Mouse (Mus musculus): ENCODE measurements around the gene Tec. TPM values are rescaled to one million over a fixed set of nuclear protein-coding genes. Genes with fewer than 3 reads are reported as not detected.
A peak's percentile ranks its signal among the peaks of the same experiment; 100 is the strongest.

Gene Tec
- polyA plus RNA-seq, 1 experiment from 2014 or later: 4.3 TPM

- Histone ChIP-seq H3K9me3 (no peaks in the 10 kb centered on the region), H3K4me1 (replicated peaks) (no peaks in the 10 kb centered on the region; the same call in 1 of the 2 replicates), H3K27ac (no peak overlapping the region), H3K36me3 (no peaks in the 10 kb centered on the region), H3K27me3 (ENCODE audit: insufficient read depth, poor library complexity, severe bottlenecking) (no peaks in the 10 kb centered on the region), H3K4me3 (no peak overlapping the region)
- no peak for DNase-seq (ENCODE audit: low spot score)
- 86% methylated on average over 5 of the region's 5 CpGs for WGBS
Observed at GRCm38 (mm10) chr5:72750226-72750625, 118.1 kb downstream of the Tec start.

- H3K27me3 ChIP-seq (ENCODE audit: insufficient read depth, poor library complexity, severe bottlenecking): no peaks in the 10 kb centered on the region
- no peaks in the 10 kb centered on the region for H3K9me3 ChIP-seq
- no peak overlapping the region for H3K4me3 ChIP-seq
- H3K4me1 ChIP-seq (replicated peaks): no peaks in the 10 kb centered on the region; the same call in 1 of the 2 replicates
- 78% methylated on average over 7 of the region's 7 CpGs for WGBS
- DNase-seq (ENCODE audit: low spot score): no peak
- no peak overlapping the region for H3K27ac ChIP-seq
- H3K36me3 ChIP-seq: no peaks in the 10 kb centered on the region
Observed at GRCm38 (mm10) chr5:72748659-72749265, 119.5 kb downstream of the Tec start.

GRCm38 (mm10) chr5:72747384-72747783, 120.9 kb downstream of the Tec start:
- H3K4me1 ChIP-seq (replicated peaks): no peaks in the 10 kb centered on the region; the same call in 1 of the 2 replicates
- no peak overlapping the region for H3K4me3 ChIP-seq
- WGBS: 88% methylated on average over 4 of the region's 4 CpGs
- no peaks in the 10 kb centered on the region for H3K9me3 ChIP-seq
- no peaks in the 10 kb centered on the region for H3K27me3 ChIP-seq (ENCODE audit: insufficient read depth, poor library complexity, severe bottlenecking)
- H3K36me3 ChIP-seq: no peaks in the 10 kb centered on the region
- DNase-seq (ENCODE audit: low spot score): no peak
- no peak overlapping the region for H3K27ac ChIP-seq

GRCm38 (mm10) chr5:72746461-72746860, 121.8 kb downstream of the Tec start:
- WGBS: 85% methylated on average over 4 of the region's 4 CpGs
- no peak for DNase-seq (ENCODE audit: low spot score)
- H3K36me3 ChIP-seq: no peaks in the 10 kb centered on the region

GRCm38 (mm10) chr5:72743103-72743502, 125.2 kb downstream of the Tec start:
- Histone ChIP-seq H3K9me3 (no peaks in the 10 kb centered on the region), H3K4me1 (replicated peaks) (no peaks in the 10 kb centered on the region), H3K36me3 (no peaks in the 10 kb centered on the region), H3K4me3 (no peak overlapping the region), H3K27ac (no peak overlapping the region), H3K27me3 (ENCODE audit: insufficient read depth, poor library complexity, severe bottlenecking) (no peaks in the 10 kb centered on the region)
- WGBS: 95% methylated on average over 6 of the region's 6 CpGs
- no peak for DNase-seq (ENCODE audit: low spot score)

More at GRCm38 (mm10) chr5:72746461-72746860, 121.8 kb downstream of the Tec start:
- Histone ChIP-seq H3K4me1 (replicated peaks) (no peaks in the 10 kb centered on the region; the same call in 1 of the 2 replicates), H3K4me3 (no peak overlapping the region), H3K9me3 (no peaks in the 10 kb centered on the region), H3K27me3 (ENCODE audit: insufficient read depth, poor library complexity, severe bottlenecking) (no peaks in the 10 kb centered on the region), H3K27ac (no peak overlapping the region)

GRCm38 (mm10) chr5:72736868-72737267, 131.4 kb downstream of the Tec start:
- Histone ChIP-seq H3K9me3 (no peaks in the 10 kb centered on the region), H3K4me1 (replicated peaks) (no peaks in the 10 kb centered on the region), H3K27me3 (ENCODE audit: insufficient read depth, poor library complexity, severe bottlenecking) (no peaks in the 10 kb centered on the region), H3K27ac (no peak overlapping the region), H3K4me3 (no peak overlapping the region), H3K36me3 (no peaks in the 10 kb centered on the region)
- WGBS: 82% methylated on average over 7 of the region's 7 CpGs
- DNase-seq (ENCODE audit: low spot score): no peak

GRCm38 (mm10) chr5:72736437-72736836, 131.8 kb downstream of the Tec start:
- no peak for DNase-seq (ENCODE audit: low spot score)
- Histone ChIP-seq H3K27me3 (ENCODE audit: insufficient read depth, poor library complexity, severe bottlenecking) (no peaks in the 10 kb centered on the region), H3K36me3 (no peaks in the 10 kb centered on the region), H3K27ac (no peak overlapping the region), H3K4me1 (replicated peaks) (no peaks in the 10 kb centered on the region), H3K9me3 (no peaks in the 10 kb centered on the region), H3K4me3 (no peak overlapping the region)
- WGBS: 87% methylated on average over 8 of the region's 8 CpGs

- Histone ChIP-seq H3K27ac (no peak overlapping the region), H3K9me3 (no peaks in the 10 kb centered on the region), H3K27me3 (ENCODE audit: insufficient read depth, poor library complexity, severe bottlenecking) (no peaks in the 10 kb centered on the region), H3K4me3 (no peak overlapping the region), H3K4me1 (replicated peaks) (no peaks in the 10 kb centered on the region), H3K36me3 (no peaks in the 10 kb centered on the region)
- no peak for DNase-seq (ENCODE audit: low spot score)
- 74% methylated on average over 7 of the region's 7 CpGs for WGBS
Observed at GRCm38 (mm10) chr5:72735763-72736162, 132.5 kb downstream of the Tec start.

- DNase-seq (ENCODE audit: low spot score): no peak
Observed at GRCm38 (mm10) chr5:72732885-72733284, 135.4 kb downstream of the Tec start.

GRCm38 (mm10) chr5:72725404-72725803, 142.9 kb downstream of the Tec start:
- WGBS: 82% methylated on average over 3 of the region's 3 CpGs
- no peak overlapping the region for H3K4me3 ChIP-seq
- H3K27ac ChIP-seq: no peak overlapping the region
- H3K27me3 ChIP-seq (ENCODE audit: insufficient read depth, poor library complexity, severe bottlenecking): no peaks in the 10 kb centered on the region
- H3K9me3 ChIP-seq: no peaks in the 10 kb centered on the region
- no peaks in the 10 kb centered on the region for H3K36me3 ChIP-seq
- DNase-seq (ENCODE audit: low spot score): no peak
- no peaks in the 10 kb centered on the region for H3K4me1 ChIP-seq (replicated peaks)

More at GRCm38 (mm10) chr5:72732885-72733284, 135.4 kb downstream of the Tec start:
- H3K4me1 ChIP-seq (replicated peaks): no peaks in the 10 kb centered on the region
- H3K27ac ChIP-seq: no peak overlapping the region
- no peaks in the 10 kb centered on the region for H3K9me3 ChIP-seq
- WGBS: 88% methylated on average over 1 of the region's 1 CpGs
- no peaks in the 10 kb centered on the region for H3K36me3 ChIP-seq
- no peak overlapping the region for H3K4me3 ChIP-seq
- no peaks in the 10 kb centered on the region for H3K27me3 ChIP-seq (ENCODE audit: insufficient read depth, poor library complexity, severe bottlenecking)

- H3K27me3 ChIP-seq (ENCODE audit: insufficient read depth, poor library complexity, severe bottlenecking): no peaks in the 10 kb centered on the region
- no peak overlapping the region for H3K4me3 ChIP-seq
- WGBS: 75% methylated on average over 2 of the region's 2 CpGs
- H3K4me1 ChIP-seq (replicated peaks): no peaks in the 10 kb centered on the region
- H3K27ac ChIP-seq: no peak overlapping the region
- H3K9me3 ChIP-seq: no peaks in the 10 kb centered on the region
- no peak for DNase-seq (ENCODE audit: low spot score)
- H3K36me3 ChIP-seq: no peaks in the 10 kb centered on the region
Observed at GRCm38 (mm10) chr5:72723429-72723828, 144.9 kb downstream of the Tec start.

GRCm38 (mm10) chr5:72720587-72720986, 147.7 kb downstream of the Tec start:
- Histone ChIP-seq H3K36me3 (no peaks in the 10 kb centered on the region), H3K27ac (no peak overlapping the region), H3K9me3 (no peaks in the 10 kb centered on the region), H3K4me3 (no peak overlapping the region), H3K4me1 (replicated peaks) (peaks cover 6% of the 10 kb centered on the region; the same call in 1 of the 2 replicates), H3K27me3 (ENCODE audit: insufficient read depth, poor library complexity, severe bottlenecking) (no peaks in the 10 kb centered on the region)
- no peak for DNase-seq (ENCODE audit: low spot score)
- WGBS: 64% methylated on average over 7 of the region's 7 CpGs

- no peaks in the 10 kb centered on the region for H3K27me3 ChIP-seq (ENCODE audit: insufficient read depth, poor library complexity, severe bottlenecking)
- WGBS: 32% methylated on average over 4 of the region's 4 CpGs
- H3K4me1 ChIP-seq (replicated peaks): peaks cover 8% of the 10 kb centered on the region
- DNase-seq (ENCODE audit: low spot score): peak; percentile 51
- H3K9me3 ChIP-seq: no peaks in the 10 kb centered on the region
- no peak overlapping the region for H3K4me3 ChIP-seq
- H3K36me3 ChIP-seq: no peaks in the 10 kb centered on the region
- no peak overlapping the region for H3K27ac ChIP-seq
Observed at GRCm38 (mm10) chr5:72710572-72711278, 157.6 kb downstream of the Tec start.

Measured in hindbrain, embryonic 10.5 days (tissue).